Mouse (Mus musculus) embryo, embryonic 9.5 days (tissue): ENCODE measurements around the gene Psg29.
A peak's percentile ranks its signal among the peaks of the same experiment; 100 is the strongest.

Source experiments
- DNase-seq: peaks from one replicate; pipeline ENCODE4 v3.0.0-alpha.2; 2017; ENCODE audit errors: extremely low spot score

Gene Psg29

DNA sequence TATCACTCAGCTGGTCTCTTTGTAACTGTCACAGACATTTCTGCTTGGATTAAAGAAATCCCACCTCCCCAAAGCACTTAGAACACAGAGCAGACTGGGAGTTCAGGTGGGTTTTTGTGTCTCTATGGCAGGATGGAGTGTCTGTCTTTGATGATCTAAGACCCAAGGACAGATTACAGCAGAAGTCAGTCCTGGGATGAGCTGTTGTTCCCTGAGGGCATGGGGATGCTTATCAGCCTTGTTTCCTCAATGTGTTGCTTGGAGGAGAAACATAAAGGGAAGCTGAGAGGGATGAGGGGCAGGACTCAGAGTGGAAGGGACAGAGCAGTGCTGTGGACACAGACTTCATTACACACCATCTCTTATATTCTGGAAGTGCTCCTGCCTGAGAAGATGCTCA is at the start of gene Psg29:
Gene Psg29 (plus strand): TSS at position 301 of the 400 bp plus-strand sequence.
- no peak for DNase-seq

DNA sequence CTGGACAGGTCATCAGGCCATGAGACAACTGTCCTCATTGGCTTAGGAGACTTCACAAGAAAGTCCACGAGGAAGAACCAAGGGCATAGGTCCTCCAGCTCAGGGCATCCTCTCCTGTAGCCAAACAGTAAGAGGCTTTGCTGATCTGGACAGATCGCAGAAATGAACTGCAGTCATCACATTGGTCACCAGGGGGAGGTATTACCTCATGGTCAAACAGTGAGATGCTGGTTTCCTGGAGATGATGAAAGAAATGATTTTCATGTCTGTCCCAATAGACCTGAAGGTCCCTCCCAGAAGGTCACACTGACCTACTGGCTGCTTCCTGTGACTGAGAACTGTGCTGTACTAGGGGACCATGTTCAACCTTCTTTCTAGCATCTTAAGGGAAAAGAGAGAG is 47.6 kb upstream of the Psg29 start:
- DNase-seq: peak; percentile 15

DNA sequence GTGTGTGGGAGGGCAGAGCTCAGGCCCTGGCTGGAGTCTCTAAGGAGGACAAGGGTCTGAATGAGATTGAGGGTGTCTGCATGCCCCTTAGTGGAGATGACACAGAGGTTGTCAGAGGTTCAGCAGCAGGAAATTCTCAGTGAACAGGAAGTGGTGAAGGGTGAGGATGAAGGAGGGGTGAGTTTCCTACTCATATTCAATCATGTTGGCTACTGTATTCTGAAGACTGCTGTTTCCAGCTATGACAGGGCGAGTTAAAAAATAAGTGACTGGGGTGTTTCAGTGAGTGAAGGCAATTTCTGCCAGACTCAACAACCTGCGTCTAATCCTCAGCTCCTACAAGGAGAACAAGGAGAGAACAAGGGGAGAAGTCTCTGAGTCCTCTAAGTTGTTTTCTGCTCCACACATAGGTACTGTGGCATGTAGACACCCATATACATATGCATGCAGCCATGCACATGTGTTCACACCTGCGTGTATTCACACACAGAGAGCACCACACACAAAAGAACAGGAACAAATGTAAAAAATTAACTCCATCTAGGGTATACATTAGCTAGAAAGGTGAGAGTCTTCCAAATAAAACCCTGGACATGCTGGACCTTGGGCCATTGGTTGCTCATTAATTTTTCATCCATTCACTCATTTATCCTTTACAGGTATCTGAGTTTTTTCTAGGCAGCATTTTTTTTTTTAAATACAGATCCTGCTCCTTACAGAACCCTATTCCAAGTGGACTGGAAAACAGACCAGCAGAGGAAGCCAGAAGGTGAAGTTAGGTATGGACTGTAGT is 46.2 kb upstream of the Psg29 start:
- no peak for DNase-seq

DNA sequence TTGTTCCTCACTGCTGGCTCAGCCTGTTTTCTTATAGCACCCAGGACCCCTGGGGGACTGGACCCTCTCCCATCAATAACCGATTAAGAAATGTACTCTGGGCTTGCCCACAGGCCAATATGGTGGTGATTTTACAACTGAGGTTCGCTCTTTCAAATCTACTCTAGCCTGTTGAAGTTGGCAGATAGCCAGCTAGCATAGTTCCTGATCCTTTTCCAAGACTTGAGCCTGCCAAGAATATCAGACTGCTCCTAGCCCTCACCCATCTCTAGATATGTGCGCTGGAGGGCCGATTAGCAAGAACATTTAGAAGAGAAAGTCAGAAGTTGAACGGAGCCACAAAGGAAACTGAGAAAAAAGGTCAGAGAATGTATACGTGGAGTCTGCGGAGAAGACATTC is 44.3 kb upstream of the Psg29 start:
- DNase-seq: no peak

DNA sequence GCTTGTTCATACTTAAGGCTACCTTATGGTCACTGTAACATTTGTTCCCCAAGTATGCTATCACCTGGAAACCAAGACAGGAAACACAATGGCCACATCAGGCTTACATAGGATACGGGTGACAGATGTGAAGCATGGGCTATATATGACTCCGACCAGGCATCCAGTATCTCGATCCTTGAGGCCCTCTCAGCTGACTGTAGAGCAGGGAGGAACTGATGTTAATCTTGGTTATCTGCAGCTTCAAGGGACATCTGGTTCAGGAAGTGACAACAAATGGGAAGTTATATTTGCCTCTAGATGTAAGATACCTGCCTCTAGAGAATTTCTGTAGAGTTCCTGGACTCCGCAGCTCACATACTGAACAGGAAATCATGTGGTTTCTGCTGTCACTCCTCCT is 31.4 kb upstream of the Psg29 start:
- DNase-seq: no peak

DNA sequence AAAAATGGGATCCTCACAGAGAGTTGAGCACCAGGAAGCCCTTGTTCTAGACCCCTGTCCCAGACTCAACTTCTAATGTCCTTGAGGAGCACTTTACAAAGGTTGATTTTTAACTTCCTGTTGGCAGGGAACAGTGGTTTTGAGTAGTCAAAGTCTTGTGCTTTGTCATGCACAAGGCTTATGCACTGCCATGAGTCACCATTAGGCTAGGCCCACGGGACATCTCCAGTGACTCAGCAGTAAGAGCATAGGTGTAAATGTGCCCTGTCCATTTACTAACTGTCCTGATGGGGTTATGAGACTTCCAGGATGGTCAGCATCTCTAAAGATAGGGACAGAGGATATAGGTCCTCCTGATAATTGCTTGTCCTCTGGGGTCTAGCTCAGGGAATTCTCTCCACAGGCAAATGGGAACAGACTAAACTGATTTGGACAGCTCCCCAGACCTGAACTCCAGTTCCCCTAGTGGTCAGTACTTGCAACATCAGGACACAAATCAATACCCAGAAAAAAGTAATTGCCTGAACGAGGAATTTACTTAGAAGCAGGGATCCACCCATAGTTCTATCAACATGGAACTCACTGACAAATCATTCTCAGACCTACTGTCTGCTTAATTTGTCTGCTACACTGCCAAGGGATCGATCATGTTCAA is 2.4 kb downstream of the Psg29 start:
- DNase-seq: no peak
